Mouse (Mus musculus) urinary bladder, postnatal 10 days (tissue): ENCODE results near the gene Trp53rka.
"Not testable (repeated sequence)": the region's sequence is repeated elsewhere in the genome, so short reads cannot be mapped to it uniquely, and the experiment has no call there.

Experiments
- DNase-seq: peaks from one replicate; pipeline ENCODE4 v3.0.0; 2022; ENCODE audit warnings: low spot score

Gene Trp53rka

DNA sequence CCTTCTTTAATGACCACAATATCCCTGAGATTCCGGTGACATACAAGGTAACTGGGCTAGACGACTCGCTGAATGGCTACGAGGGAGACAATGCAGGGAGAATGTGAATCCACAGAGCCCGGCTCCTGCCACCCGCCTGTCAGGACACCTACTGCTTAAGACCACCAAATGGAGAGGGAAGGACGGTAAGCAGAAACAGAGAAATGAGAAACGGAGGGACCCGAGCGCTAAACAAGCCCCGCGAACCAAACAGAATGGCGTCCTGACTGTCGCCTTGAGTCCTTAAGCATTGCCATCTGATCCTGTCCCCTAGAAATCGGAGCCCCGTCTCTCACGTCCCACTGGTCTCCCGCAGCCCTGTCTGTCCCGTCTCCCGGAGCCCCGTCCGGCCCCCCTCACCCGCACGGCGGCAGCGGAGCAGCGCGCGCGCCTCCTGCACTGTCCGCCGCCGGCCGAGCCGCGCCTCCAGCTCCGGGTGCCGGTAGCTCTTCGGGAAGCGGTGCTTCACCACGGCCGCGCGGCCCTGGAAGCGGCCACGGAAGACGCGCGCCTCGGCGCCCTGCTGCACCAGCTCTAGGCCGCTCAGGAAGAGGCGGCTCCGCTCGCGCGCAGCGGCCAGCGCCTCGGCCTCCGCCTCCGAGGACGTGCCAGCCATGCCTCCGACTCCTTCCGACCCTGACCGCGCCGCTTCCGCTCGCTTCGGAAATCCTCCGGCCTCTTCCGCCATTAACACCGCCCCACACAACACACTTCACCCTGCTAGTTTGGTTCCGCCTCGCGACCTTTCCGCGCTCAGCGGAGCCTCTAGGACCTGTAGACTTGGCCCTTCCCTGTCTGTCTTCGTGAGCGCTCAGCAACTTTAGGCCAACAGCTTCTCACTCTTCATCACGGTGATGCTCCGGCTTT lies at the start of gene Trp53rka:
Gene Trp53rka, minus strand, starts transcription at position 677 of the 906 bp plus-strand sequence.
- DNase-seq, result no peak

DNA sequence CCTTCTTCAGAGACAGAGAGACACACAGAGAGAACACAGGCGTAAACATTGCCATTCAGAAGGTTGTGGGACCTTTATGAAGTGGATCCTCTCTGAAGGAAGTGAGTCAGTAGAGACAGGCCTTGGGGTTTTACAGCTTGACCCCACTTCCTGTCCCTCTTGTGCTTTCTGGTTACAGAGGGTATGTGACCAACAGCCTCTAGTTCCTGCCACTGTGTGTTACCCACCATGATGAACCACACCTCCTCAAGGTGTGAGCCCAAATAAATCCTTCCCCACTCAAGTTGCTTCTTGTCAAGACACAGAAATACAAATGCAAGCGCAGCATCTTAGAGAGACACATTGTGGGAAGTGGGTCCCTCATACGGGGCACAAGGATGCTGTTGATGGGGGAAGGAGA lies 47.9 kb upstream of the Trp53rka start:
- no peak for DNase-seq

DNA sequence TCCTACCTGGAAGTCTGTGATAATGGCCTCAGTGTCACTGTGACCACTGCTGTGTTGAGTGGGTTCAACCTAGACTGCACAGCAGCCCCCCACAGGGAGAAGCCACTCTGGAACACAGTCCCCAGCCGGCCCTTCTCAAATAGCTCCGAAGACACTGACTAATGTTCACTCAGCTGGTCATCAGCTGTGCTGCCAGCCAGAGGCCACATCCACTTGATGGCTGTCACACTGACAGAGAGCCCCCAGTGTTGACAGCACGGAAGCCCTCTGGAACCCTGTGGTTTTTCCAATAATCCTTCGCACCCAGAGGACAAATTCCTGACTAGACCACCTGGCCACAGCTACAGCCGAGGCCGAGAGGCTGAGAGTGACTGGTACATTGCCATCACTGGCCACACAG lies 40.7 kb upstream of the Trp53rka start:
- no peak for DNase-seq

DNA sequence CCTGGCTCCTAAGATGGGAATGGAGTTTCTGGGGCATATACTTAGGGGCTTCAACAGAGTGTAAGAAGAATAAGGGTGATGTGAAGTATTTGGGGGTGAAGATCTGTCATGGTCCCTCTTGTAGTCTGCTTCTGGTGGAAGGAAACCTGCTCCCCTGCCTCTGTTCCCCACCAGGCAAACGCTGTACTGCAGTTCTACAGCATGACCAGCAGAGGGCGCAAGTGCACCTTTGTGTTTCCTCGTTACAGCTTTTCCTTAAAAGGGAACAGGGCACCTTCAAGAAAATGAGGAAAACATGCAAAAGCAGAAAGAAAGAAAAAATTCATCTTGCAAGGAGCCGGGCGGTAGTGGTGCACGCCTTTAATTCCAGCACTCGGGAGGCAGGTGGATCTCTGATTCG lies 36.0 kb upstream of the Trp53rka start:
- peak; percentile 30 for DNase-seq

DNA sequence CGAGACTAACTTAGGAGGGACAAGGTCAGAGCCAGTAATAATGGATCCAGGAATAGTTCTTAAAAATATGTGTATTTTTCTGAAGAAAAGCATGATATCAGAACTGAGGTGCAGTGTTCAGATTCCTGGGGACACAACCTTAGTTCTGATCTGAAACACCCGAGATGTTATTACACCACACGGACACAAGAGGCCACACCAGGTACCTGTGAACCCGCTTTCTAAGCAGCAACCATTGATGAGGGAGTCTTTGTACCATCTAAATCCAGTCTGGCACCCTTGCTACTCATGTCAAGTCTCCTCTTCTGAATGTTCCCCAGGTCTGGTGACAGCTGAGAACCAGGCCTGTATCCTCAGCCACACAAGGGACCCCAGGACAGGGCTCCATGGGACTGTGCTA lies 32.5 kb upstream of the Trp53rka start:
- no peak for DNase-seq

DNA sequence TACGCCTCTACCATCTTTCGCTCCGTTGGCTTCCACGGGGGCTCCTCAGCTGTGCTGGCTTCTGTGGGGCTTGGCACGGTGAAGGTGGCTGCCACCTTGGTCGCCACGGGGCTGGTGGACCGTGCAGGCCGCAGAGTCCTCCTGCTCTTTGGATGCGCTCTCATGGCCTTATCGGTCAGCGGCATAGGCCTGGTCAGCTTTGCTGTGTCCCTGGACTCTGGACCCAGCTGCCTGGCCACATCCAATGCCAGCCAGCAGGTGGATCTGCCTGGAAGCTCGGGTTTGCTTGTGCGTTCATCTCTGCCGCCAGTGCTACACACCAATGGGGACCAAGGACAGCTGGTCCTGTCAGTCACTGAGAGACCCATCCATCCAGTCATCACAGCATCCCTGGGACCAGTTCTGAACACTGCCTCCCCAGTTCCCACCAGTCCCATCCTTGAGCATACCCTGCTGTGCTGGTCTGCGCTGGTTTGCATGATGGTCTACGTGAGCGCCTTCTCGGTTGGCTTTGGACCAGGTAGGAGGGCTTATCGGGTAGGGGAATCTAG lies 22.1 kb upstream of the Trp53rka start:
- DNase-seq, result no peak

DNA sequence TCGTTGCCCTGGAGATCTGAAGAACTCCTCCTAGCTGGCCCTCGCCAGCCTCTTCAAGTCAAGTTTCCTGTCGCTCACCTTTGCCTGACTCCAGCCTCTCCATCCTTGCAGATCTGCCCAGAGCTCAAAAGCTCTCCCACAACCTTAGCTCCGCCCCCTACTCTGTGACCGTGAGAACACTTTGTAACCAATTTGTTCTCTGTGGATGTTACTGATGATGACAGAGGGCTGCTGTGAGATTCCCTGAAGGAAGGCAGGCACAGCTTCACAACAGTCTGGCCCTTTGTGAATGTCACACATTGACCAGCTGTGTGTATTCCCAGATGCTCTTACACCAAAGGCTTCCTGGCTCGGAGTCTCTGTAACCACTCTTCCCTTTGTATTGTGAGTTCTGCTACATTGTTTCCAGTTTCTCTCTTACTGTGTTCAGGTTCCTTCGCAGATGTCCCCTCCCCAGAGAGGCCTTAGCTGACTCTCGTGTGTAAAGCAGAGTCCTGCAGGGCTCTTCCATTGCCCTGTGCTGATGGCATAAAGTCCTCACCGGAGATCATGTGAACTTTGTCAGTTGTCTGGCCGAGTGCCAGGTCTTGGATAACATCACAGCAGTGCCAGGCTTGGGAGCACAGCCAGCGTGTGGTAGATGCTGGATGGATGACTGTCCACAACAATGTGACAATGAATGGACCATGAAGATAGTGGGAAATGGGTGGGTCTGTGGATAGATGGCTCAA lies 19.9 kb upstream of the Trp53rka start:
- no peak for DNase-seq

DNA sequence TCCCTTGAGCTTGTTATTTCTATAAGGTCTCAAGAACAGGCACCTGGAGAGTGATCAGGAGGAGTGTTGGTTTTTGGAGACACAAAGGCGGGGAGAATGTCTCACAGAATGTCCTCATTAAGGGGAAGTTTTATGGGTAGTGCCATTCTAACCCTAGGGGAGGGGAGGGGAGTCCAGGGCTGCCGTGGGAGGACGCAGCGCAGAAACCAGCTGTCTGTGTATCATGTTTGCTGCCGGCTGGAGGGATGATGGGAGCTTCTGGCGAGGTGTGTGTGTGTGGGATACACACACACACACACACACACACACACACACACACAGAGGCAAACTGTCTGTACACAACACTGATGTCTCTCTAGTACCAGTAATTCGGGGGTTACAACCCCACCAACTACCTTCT lies 19.3 kb upstream of the Trp53rka start:
- DNase-seq, result no peak

DNA sequence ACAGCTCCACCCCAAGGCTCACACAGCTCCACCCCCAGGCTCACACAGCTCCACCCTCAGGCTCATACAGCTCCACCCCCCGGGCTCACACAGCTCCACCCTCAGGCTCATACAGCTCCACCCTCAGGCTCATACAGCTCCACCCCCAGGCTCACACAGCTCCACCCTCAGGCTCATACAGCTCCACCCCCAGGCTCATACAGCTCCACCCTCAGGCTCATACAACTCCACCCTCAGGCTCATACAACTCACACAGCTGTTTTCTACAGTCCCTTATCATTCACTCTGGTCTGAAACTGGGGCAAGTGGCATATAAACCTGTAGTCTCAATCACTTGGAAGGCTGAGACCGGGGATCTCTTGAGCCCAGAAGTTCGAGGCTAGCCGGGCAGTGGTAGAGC lies 18.4 kb upstream of the Trp53rka start:
- not testable (repeated sequence) for DNase-seq

DNA sequence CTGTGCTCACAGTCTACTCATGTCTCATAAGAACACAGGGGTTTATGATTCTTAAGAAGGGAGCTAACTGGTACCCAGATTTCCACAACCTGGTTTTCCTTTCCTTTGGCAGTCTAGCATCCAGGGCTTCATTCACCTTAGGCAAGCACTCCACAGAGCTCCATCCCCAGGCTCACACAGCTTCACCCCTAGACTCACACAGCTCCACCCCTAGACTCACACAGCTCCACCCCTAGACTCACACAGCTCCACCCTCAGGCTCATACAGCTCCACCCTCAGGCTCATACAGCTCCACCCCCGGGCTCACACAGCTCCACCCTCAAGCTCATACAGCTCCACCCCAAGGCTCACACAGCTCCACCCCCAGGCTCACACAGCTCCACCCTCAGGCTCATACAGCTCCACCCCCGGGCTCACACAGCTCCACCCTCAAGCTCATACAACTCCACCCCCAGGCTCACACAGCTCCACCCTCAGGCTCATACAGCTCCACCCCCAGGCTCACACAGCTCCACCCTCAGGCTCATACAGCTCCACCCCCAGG lies 17.9 kb upstream of the Trp53rka start:
- not testable (repeated sequence) for DNase-seq

DNA sequence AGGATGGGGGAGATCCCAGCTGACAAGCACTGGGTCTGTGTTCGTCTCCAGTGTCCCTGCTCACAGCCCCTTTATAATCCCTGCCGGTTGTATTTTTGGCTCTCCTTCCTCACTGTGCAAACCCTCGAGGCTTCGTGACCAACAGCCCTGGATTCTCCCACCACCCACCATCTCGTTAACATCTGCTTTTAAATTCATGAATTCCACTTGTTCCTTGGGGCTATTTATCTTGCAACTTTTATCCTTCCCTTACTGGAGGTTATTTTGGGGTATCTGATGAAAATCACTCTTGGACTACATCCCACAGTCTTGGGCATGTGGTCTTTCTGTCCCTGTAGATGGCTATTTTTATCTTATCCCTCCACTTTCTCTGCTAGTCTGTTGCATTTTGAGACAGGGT lies 17.3 kb upstream of the Trp53rka start:
- no peak for DNase-seq

DNA sequence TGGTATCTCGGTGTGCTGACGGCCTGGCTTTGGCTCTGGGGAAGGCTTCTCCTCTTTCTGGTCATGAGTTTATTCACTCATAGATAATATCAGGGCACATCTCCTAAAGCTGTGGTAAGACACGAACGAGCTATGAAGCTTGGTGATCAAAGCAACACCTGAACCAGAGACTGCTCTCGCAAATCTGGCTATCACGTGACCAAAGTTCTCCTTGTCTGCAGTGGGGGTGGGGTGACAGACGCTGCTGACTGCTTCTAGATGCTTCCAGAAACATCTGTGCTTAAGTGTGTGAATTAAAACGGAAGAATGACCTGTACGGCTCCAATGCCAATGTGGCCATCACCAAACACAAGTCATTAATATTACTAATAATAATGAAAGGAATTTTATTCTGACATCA lies 16.6 kb upstream of the Trp53rka start:
- DNase-seq, result no peak

DNA sequence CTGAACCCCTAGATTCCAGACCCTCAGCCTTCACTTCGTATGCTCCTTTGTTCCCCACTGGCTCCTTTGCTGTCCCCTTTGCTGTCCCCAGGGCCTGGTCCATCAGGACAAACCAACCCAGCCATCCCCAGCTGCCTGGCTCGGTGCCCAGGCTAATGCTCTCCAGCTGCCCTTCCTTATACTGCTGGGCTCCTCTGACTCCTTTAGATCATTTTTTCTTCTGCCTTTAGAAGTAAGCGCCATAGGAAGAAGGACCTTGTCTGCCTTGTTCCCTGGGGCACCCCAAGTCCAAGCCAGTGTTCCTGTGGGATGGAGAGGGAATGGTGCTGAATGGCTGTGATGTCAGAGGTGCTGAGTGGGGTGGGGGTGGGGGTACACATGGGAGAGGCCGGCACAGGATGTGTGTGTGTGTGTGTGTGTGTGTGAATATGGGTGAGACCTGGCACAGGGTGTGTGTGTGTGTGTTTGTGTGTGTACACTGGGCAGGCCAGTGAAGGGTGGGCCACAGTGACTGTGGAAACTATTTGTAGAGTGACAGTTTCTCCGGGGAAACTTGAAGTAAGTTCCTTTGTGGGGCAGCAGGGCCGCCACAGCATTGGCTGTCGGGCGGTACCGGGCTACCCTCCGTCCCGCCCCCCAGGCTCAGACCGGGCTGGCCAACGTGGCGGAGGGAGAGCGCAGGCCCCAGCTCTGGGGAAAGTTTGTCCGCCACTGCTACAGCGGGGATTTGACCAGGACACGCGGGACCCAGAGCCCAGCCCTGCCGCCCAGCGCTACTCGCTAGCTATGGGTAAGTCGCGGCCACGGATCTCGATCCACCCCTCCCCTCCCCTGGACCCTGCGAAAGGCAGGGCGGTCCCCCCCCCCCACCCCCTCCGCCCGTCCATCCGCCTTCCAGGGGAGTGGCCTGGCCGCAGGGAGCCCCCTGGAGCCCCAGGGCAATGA lies 10.4 kb upstream of the Trp53rka start, which contains the start of gene Slc2a10:
Gene Slc2a10, plus strand, starts transcription at position 529 of the 945 bp plus-strand sequence.
- DNase-seq, result no peak

DNA sequence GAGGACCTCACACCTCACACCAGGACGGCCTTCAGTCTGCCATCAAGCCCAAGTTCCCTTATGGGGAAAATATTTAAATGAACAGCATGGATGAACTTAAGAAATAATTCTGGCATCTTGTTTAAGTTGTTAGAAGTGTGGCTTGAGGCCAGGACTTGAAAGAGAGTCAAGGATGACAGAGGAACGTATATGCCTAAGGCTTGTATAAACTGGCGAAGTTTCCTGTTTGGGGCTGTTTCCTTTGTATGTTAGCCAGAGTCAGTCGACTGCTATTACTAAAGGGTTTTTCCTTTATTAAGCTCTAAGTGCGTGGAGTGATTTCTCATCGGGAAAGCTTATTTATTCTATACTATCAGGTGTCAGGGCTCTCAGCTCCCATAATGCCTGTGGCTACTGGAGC lies 5.7 kb upstream of the Trp53rka start:
- no peak for DNase-seq

DNA sequence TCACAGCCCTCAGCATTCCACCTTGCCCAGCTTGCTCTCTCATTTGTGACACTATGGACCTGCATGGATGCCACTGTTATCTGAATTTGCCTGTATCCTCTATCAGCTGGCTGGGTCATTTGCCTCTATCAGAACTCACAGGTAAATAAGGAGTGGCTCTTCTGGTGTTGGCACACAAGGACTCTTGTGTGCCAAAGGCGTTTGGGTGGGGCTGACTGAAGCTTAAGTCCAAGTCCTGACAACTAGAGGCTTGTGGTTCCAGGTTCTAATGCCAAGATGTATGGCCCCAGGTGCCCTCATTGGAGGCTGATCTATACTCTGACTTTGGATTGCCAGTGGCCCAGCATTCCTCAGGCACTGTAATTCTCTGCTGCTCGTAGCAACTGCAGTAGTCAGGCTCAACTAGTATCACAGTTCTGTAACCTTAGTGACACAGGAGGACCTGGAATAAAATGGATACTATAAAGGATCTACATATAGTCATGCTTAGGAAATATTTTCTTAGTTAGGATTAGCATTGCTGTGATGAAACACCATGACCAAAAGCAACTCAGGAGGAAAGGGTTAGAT lies 4.7 kb upstream of the Trp53rka start:
- no peak for DNase-seq

DNA sequence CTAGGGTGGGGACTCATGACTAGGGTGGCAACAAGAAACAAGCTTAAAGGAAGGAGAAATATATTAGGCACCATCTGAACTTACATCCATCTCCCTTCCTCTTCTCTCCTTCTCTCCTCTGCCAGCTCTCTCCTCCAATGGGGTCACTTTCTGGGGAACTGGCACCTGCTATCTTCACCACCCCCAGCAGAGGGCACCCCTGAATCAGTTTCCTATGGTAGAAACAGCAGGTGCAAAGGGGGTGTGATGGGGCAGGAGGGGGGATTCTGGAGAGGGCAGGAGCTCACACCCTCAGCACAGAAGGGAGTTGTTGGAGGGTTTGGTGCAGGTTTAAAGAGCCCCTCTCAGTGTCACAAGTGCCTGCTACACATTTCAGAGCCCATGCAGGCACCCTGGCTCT lies 3.1 kb upstream of the Trp53rka start:
- DNase-seq, result no peak

DNA sequence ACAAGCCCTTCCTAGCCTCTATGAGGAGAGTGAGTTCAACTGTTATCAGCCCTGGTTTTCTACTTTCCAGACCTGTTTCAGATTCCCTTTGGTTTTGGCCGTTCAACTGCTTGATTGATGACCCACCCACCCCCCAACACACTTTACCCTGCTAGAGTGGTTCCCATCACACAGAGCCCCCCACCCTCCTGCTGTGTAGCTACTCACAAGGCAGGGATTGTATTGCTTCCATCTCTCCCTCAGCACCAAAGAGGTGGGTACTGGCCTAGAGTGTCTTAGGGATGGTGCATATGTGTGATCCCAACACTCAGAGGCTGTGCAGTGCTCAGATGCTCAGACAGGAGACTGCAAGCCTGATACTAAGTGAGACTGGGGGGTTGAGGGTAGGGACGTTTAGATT lies 1.4 kb upstream of the Trp53rka start:
- no peak for DNase-seq

DNA sequence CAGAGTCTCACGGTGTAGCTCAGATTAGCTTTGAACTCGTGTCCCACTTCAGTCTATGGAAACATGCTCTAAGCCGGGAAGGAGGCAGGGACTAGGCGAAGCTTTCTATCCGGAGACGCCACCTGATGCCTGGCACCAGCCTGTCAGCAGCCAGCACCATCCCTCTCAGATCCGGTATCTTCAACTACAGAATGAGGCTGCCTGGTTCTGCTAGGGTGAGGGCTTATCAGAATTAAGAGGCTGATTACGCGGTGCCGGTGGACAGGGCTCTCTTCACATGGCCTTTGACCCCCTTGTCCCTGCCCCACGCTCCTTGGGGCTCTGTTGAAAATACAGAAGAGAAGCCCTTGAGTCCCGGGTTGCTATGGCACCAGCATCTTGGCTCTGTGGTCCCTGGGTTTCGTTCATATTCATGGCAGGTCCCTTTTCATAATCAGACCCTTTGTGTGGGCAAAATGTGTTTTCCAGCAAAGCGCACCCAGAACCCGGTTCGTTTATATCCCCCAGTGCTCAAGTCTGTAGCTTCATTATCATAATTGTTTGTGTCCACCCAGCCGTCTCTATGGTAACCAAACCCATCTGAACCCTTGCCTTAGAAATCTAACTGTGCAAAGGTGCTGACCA lies 575 bp upstream of the Trp53rka start:
- DNase-seq, result no peak

DNA sequence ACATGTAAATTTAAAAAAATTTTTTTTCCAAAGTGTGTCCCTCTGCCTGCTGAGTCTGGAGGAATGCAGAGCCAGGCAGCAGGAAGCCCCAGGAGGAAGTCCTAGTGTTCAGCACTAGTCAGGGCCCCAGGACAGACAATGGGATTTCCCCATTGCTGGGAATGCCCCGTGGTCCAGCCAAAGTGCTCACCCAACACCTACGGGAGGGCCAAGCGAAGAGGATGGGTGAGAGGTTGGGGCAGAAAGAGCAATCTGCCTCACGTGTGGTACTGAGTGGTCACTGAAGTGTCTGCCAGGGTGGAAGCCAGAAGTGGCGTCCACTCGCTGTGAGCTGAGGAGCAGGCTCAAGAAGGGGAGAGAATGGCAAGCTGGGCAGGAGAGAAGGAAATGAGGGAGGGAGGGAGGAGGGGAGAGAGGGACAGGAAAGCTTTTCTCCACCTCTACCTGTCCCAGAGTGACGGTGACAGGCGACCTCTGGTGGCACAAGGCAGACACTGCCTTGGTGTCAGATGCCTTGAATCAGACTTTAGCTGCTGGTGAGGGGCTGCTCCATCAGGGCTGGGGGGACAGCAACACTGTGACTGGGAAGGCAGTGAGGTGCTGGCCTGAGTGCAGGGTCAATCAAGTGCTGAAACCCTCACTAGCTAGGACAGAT lies 6.1 kb downstream of the Trp53rka start:
- DNase-seq, result no peak

DNA sequence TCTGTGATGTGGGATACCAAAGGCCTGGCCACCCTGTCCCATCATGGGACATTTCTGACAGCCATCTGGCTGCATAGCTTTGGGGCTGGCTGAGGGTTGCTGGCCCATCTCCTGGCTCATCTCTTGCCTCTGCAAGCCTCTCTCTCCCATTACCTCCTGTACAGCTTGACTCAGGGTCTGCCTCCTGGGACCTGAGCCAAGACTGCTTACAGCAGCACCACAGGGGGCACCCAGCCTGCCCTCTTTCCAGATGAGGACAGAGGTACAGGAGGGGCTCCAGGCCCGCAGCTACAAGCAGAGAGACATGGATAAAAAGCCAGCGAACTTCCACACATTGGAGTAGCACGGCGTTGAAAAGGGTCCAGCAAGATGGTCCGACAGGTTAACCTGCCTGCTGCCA lies 6.7 kb downstream of the Trp53rka start:
- no peak for DNase-seq
